Mouse (Mus musculus): ENCODE data around the gene Gm17324.
"Not testable (repeated sequence)": the region's sequence is repeated elsewhere in the genome, so short reads cannot be mapped to it uniquely, and the experiment has no call there.

Gene Gm17324

GRCm38 (mm10) chr9:78447973-78448873, at the start of gene Gm17324, which contains the start of gene Mto1:
Gm17324 (minus strand) TSS chr9:78448786.
Mto1 (plus strand) TSS chr9:78448208.
- peak; percentile 90 for DNase-seq

- DNase-seq, result no peak
Measured at GRCm38 (mm10) chr9:78493171-78493570, 44.6 kb upstream of the Gm17324 start.

GRCm38 (mm10) chr9:78492254-78492653, 43.7 kb upstream of the Gm17324 start:
- no peak for DNase-seq

- DNase-seq, result no peak
Measured at GRCm38 (mm10) chr9:78491169-78491568, 42.6 kb upstream of the Gm17324 start.

- no peak for DNase-seq
Measured at GRCm38 (mm10) chr9:78488890-78489420, 40.4 kb upstream of the Gm17324 start, which contains the start of gene Eef1a1. Eef1a1 (minus strand) TSS chr9:78489151.

GRCm38 (mm10) chr9:78488021-78488420, 39.4 kb upstream of the Gm17324 start:
- DNase-seq, result not testable (repeated sequence)

GRCm38 (mm10) chr9:78484660-78485059, 36.1 kb upstream of the Gm17324 start:
- no peak for DNase-seq

- DNase-seq, result no peak
Measured at GRCm38 (mm10) chr9:78482386-78482785, 33.8 kb upstream of the Gm17324 start.

- peak; percentile 93 for DNase-seq
Measured at GRCm38 (mm10) chr9:78481423-78482331, 33.1 kb upstream of the Gm17324 start.

GRCm38 (mm10) chr9:78480706-78481358, 32.2 kb upstream of the Gm17324 start:
- peak; percentile 78 for DNase-seq

GRCm38 (mm10) chr9:78480227-78480626, 31.6 kb upstream of the Gm17324 start:
- not testable (repeated sequence) for DNase-seq

GRCm38 (mm10) chr9:78479308-78479707, 30.7 kb upstream of the Gm17324 start:
- DNase-seq, result not testable (repeated sequence)

- not testable (repeated sequence) for DNase-seq
Measured at GRCm38 (mm10) chr9:78478009-78478605, 29.5 kb upstream of the Gm17324 start.

- no peak for DNase-seq
Measured at GRCm38 (mm10) chr9:78477021-78477551, 28.5 kb upstream of the Gm17324 start.

- no peak for DNase-seq
Measured at GRCm38 (mm10) chr9:78476531-78477020, 28.0 kb upstream of the Gm17324 start.

GRCm38 (mm10) chr9:78475873-78476272, 27.3 kb upstream of the Gm17324 start:
- DNase-seq, result no peak

- DNase-seq, result no peak
Measured at GRCm38 (mm10) chr9:78475383-78475780, 26.8 kb upstream of the Gm17324 start.

GRCm38 (mm10) chr9:78474771-78475382, 26.3 kb upstream of the Gm17324 start:
- no peak for DNase-seq

GRCm38 (mm10) chr9:78474270-78474669, 25.7 kb upstream of the Gm17324 start:
- DNase-seq, result no peak

GRCm38 (mm10) chr9:78473588-78473987, 25.0 kb upstream of the Gm17324 start:
- no peak for DNase-seq

GRCm38 (mm10) chr9:78465725-78466124, 17.1 kb upstream of the Gm17324 start:
- no peak for DNase-seq

Measured in right cerebral cortex, postnatal 25 days (tissue).